Mouse (Mus musculus) induced T-regulatory cell, adult 2 months (primary cell): ENCODE data around the gene Il4.
"Not testable (repeated sequence)": the region's sequence is repeated elsewhere in the genome, so short reads cannot be mapped to it uniquely, and the experiment has no call there.

ENCODE experiments used
- DNase-seq: peaks from one replicate; pipeline ENCODE4 v3.0.0-alpha.2; 2012; ENCODE audit warnings: low read depth

The Il4 gene

DNA sequence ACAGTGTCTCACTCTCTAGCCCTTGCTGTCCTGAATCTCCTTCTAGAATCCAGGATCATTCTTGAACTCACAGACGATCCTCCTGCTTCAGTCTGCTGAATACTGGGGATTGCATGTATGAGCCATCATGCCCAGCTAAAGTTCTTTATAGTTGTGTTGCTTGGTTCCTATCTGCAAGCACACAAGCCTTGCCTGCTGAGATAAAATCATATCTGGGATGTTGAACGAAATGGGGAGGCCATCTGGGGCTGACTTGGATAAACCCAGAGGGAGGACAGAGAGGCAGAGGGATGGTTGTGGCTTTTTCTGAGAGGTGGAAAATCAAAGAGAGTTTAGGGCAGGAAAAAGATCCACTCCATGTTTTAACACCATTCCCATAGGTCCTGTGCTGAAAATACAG, 56.5 kb downstream of the Il4 start:
- DNase-seq, result no peak

DNA sequence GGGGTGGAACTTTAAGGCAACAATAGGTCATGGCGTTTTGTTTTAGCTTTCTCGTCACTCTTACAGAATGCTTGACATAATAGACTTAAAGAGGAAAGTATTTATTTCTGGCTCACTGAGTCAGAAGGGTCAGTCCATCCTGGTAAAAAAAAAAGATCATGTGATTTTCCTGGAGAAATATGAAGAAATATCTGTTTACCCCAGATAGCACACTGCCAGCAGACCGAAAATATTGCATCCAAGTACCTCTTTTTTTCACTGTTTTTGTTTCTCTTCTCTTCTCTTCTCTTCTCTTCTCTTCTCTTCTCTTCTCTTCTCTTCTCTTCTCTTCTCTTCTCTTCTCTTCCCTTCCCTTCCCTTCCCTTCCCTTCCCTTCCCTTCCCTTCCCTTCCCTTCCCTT, 58.5 kb downstream of the Il4 start:
- DNase-seq, result not testable (repeated sequence)

DNA sequence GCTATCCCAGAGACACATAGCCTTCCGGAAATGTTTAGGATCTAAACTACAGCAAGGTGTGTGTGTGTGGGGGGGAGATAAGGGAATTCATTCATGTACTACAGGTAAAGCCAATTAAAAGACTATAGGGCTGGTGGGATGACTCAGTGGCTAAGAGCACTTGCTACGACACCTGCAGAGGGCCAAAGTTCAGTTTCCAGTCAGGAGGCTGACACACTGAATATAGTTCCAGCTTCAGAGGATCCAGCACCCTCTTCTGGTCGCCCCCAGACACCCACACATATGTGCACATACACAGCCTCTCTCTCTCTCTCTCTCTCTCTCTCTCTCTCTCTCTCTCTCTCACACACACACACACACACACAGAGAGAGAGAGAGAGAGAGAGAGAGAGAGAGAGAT, 60.5 kb downstream of the Il4 start:
- DNase-seq, result not testable (repeated sequence)

DNA sequence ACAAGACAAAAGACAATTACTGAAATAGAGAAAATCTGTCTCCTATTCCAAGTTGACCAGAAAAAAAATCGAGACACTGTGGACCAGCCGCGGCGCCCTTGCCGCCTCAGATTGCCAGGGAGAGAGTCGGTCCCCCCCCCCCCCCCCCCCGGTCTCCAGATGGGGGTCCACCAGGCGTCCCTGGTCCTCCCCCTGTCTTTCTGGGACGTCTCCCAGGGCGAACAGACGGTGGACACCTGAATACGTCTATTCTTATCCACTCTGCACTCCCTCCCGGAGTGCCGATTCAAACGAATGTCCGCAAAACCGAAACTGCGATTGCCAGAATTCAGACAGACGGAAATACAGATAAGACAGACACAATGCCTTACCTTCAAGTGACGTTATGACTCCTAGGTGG, 61.9 kb downstream of the Il4 start:
- not testable (repeated sequence) for DNase-seq
